Mouse (Mus musculus) intestine, embryonic 14.5 days (tissue): ENCODE results near the gene Btbd35f13. TPM values are rescaled to one million over a fixed set of nuclear protein-coding genes. Genes with fewer than 3 reads are reported as not detected.
"Not testable (repeated sequence)": the region's sequence is repeated elsewhere in the genome, so short reads cannot be mapped to it uniquely, and the experiment has no call there.

ENCODE experiments used
- ATAC-seq: fragments of 200-750 bp; cut with Nextera tagmentation; replicated peaks from 2 replicates; pipeline ENCODE4 v1.8.0; 2017; ENCODE audit warnings: low read depth, moderate number of reproducible peaks, moderate TSS enrichment, moderate library complexity; ENCODE audit not compliant: low FRiP score, low TSS enrichment
- DNase-seq: peaks from one replicate; pipeline ENCODE4 v3.0.0-alpha.2; 2018; ENCODE audit warnings: low spot score
- H3K27ac ChIP-seq: fragments of 300-500 bp; sonication (generic); 2 replicates; pipeline ENCODE4 v1.5.1; 2014; ENCODE audit warnings: low read depth, mild to moderate bottlenecking, control low read depth
- H3K27me3 ChIP-seq: fragments of 300-500 bp; sonication (generic); replicated peaks from 2 replicates; pipeline ENCODE4 v1.6.1; 2014; ENCODE audit warnings: low read length, control low read depth; ENCODE audit not compliant: control insufficient read depth, insufficient read depth
- H3K36me3 ChIP-seq: fragments of 300-500 bp; sonication (generic); 2 replicates; pipeline ENCODE4 v1.6.1; 2014; ENCODE audit warnings: low read length, control low read depth; ENCODE audit not compliant: control insufficient read depth, insufficient read depth
- H3K4me1 ChIP-seq: fragments of 300-500 bp; sonication (generic); replicated peaks from 2 replicates; pipeline ENCODE4 v1.6.1; 2014; ENCODE audit warnings: low read length, control low read depth, mixed read lengths; ENCODE audit not compliant: control insufficient read depth, insufficient read depth
- H3K4me2 ChIP-seq: fragments of 300-500 bp; sonication (generic); 2 replicates; pipeline ENCODE4 v1.6.1; 2014; ENCODE audit warnings: low read length
- H3K4me3 ChIP-seq: fragments of 300-500 bp; sonication (generic); 2 replicates; pipeline ENCODE4 v1.5.1; 2014; ENCODE audit warnings: low read depth, low read length, control low read depth, mixed read lengths
- H3K9ac ChIP-seq: fragments of 300-500 bp; sonication (generic); 2 replicates; pipeline ENCODE4 v1.6.1; 2014; ENCODE audit warnings: mild to moderate bottlenecking, low read length
- H3K9me3 ChIP-seq: fragments of 300-500 bp; sonication (generic); 2 replicates; pipeline ENCODE4 v1.6.1; 2016; ENCODE audit warnings: low read length, control low read depth; ENCODE audit not compliant: control insufficient read depth
- WGBS: fragments of 180-500 bp; shearing (Covaris S2); extraction: QIAGEN DNeasy Blood & Tissue Kit; methylation state at CpG from one replicate; pipeline ENCODE4 v1.1.7; 2014; 5-methylcytosine and 5-hydroxymethylcytosine counted together
- polyA plus RNA-seq: library from polyadenylated mRNA; unstranded; fragments of >200 nt; fragmentation: Nextera tagmentation; extraction: Ambion mirVana; gene quantifications from 2 replicates; pipeline ENCODE4 v1.2.1, GENCODE M21; 2014

Btbd35f13 gene
- polyA plus RNA-seq, result not detected in 2 replicates

- H3K4me3 ChIP-seq, H3K9me3 ChIP-seq, H3K4me1 ChIP-seq, H3K9ac ChIP-seq, H3K4me2 ChIP-seq, H3K27me3 ChIP-seq, ATAC-seq, H3K27ac ChIP-seq, H3K36me3 ChIP-seq, DNase-seq: not testable (repeated sequence)
- 68% methylated on average over 2 of the region's 3 CpGs for WGBS
These were observed at the start of gene Btbd35f13 for GRCm38 (mm10) chrX:33656872-33657271. Gene Btbd35f13, plus strand, starts transcription at chrX:33657172.

DNA sequence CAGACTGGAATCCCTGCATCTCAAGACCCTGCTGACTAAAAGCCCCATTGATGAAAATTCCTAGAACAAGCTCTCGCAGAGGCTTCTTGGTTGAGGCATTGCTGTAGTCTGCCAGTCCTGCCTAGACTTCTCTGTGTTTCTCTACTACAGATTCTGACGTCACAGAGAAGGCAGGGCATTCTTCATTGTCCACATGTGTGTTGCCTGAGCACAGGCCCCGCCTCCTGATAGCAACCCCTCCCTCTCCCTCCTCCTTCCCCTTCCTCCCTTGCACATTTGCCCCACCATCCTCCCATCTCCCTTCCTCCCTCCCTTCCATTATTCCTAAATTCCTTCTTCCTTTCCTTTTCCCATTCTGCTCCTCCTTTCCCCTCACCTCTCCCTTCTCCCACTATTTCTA, 45.3 kb downstream of the Btbd35f13 start, which contains the start of gene Btbd35f14:
Btbd35f14 (minus strand) TSS at position 101 of the 400 bp plus-strand sequence.
- not testable (repeated sequence) for H3K4me2 ChIP-seq, H3K36me3 ChIP-seq, H3K4me1 ChIP-seq, H3K9ac ChIP-seq, H3K27me3 ChIP-seq, DNase-seq, H3K27ac ChIP-seq, H3K9me3 ChIP-seq, ATAC-seq, H3K4me3 ChIP-seq
- no CpG with 5 or more reads among the region's 3 CpGs for WGBS

Other genes starting within 250 kb of the Btbd35f13 start
- gene Btbd35f15, start 79.9 kb upstream of the Btbd35f13 start, polyA plus RNA-seq, result not detected in 2 replicates
- gene Btbd35f14, start 45.2 kb downstream of the Btbd35f13 start, polyA plus RNA-seq, result not detected in 2 replicates